Mouse (Mus musculus) myocyte (in vitro differentiated cells): ENCODE measurements around the gene Abhd14b.

Experiments
- E2F4 ChIP-seq: IDR thresholded peaks from one replicate; pipeline ENCODE4 v1.6.1; 2011; ENCODE audit warnings: mild to moderate bottlenecking, control low read depth, moderate library complexity; ENCODE audit not compliant: insufficient read depth
- SRF ChIP-seq: IDR thresholded peaks from one replicate; pipeline ENCODE4 v1.6.1; 2011; ENCODE audit warnings: low read depth; ENCODE audit not compliant: control insufficient read depth, insufficient read length

GRCm38 (mm10) chr9:106433389-106433788, 13.9 kb upstream of the Abhd14b start:
- TF ChIP-seq E2F4 = no peak
- no peak for TF ChIP-seq SRF
